In the genomic region with DNA sequence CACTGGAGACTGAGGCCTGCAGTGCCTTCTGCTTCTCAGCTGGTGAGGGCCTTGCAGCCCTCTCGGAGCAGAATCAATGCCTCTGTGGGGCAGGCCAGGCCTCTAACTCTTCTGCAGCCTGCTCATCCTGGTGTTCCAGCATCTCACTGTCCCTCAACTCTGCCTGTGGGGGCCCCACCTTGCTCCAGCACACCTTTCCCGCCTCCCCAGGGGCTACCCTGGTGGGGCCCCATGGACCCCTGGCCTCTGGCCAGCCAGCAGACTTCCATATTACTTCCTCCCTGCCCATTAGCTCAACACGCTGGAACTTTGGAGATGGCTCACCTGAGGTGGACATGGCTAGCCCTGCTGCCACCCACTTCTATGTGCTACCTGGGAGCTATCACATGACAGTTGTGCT, we compare ENCODE assay signal across 28 mouse cellular contexts. TPM values are rescaled to one million over a fixed set of nuclear protein-coding genes. Genes with fewer than 3 reads are reported as not detected.
"Had no signal": no experiment of that assay in that cellular context is flagged by ENCODE, and none has a peak within 500 bp of the region (broad histone marks: within the 10 kb centered on the region; RNA-seq: fewer than 3 reads in every experiment).

No protein-coding gene starts in this region.

- H3K9ac ChIP-seq: embryonic facial prominence, embryonic 12.5 days; embryonic facial prominence, embryonic 13.5 days; embryonic facial prominence, embryonic 15.5 days; forebrain, embryonic 12.5 days; forebrain, embryonic 13.5 days; forebrain, embryonic 15.5 days had no signal

- H3K27ac ChIP-seq: embryonic facial prominence, embryonic 10.5 days; embryonic facial prominence, embryonic 12.5 days; embryonic facial prominence, embryonic 13.5 days; embryonic facial prominence, embryonic 15.5 days; forebrain, embryonic 10.5 days; forebrain, embryonic 12.5 days; forebrain, embryonic 13.5 days; forebrain, embryonic 15.5 days; gastrocnemius, adult 2 months; heart, adult 2 months; heart, embryonic 10.5 days had no signal

- DNase-seq: cerebellum, adult 2 months; cerebellum, adult 8-10 months; cerebellum, adult 9-10 months; cerebellum, adult 9-11 months; cerebellum, postnatal 10 days; cerebellum, postnatal 14 days; cerebellum, postnatal 36 days; embryo, embryonic 11 days; gastrocnemius, adult 2 months; gastrocnemius, postnatal 10 days; gastrocnemius, postnatal 14 days; gastrocnemius, postnatal 25 days; gastrocnemius, postnatal 36 days had no signal

- H3K4me1 ChIP-seq: embryonic facial prominence, embryonic 10.5 days; embryonic facial prominence, embryonic 12.5 days; forebrain, embryonic 12.5 days; forebrain, embryonic 15.5 days had no signal

- H3K4me2 ChIP-seq: embryonic facial prominence, embryonic 12.5 days; embryonic facial prominence, embryonic 13.5 days; embryonic facial prominence, embryonic 15.5 days; forebrain, embryonic 12.5 days; forebrain, embryonic 13.5 days; forebrain, embryonic 15.5 days had no signal

- H3K9me3 ChIP-seq: embryonic facial prominence, embryonic 10.5 days; embryonic facial prominence, embryonic 12.5 days; embryonic facial prominence, embryonic 13.5 days; embryonic facial prominence, embryonic 15.5 days; forebrain, embryonic 10.5 days; forebrain, embryonic 12.5 days; forebrain, embryonic 13.5 days; forebrain, embryonic 15.5 days; heart, embryonic 10.5 days had no signal

- H3K4me3 ChIP-seq: embryonic facial prominence, embryonic 10.5 days; embryonic facial prominence, embryonic 12.5 days; embryonic facial prominence, embryonic 13.5 days; embryonic facial prominence, embryonic 15.5 days; erythroblast, embryonic 14.5 days; forebrain, embryonic 10.5 days; forebrain, embryonic 12.5 days; forebrain, embryonic 13.5 days; forebrain, embryonic 15.5 days; gastrocnemius, adult 2 months; heart, adult 2 months; heart, embryonic 10.5 days had no signal

- H3K27me3 ChIP-seq: embryonic facial prominence, embryonic 12.5 days; embryonic facial prominence, embryonic 13.5 days; embryonic facial prominence, embryonic 15.5 days; forebrain, embryonic 12.5 days; forebrain, embryonic 13.5 days; forebrain, embryonic 15.5 days had no signal

- ATAC-seq: forebrain, embryonic 13.5 days; forebrain, embryonic 14.5 days; forebrain, embryonic 15.5 days; forebrain, embryonic 16.5 days had no signal

RNA-seq across cellular contexts. Expression of gene Rab26, which starts 31.1 kb away (rescaled TPM):
- total RNA-seq: gastrocnemius, adult 18-20 months; gastrocnemius, adult 2 months; granulocyte monocyte progenitor cell, adult 5-6 weeks had no signal
